Mouse (Mus musculus) colon, adult 2 months (tissue): ENCODE data around the gene Sub1. TPM values are rescaled to one million over a fixed set of nuclear protein-coding genes. Genes with fewer than 3 reads are reported as not detected.

ENCODE experiments used
- polyA plus RNA-seq: library from polyadenylated mRNA; depleted of rRNA; stranded (reverse); fragments of >200 nt; gene quantifications from 2 replicates; pipeline ENCODE4 v1.2.3, GENCODE M21; 2012; rRNA removed

Gene Sub1
- 0.57 and 1.2 TPM in 2 replicates for polyA plus RNA-seq

DNA sequence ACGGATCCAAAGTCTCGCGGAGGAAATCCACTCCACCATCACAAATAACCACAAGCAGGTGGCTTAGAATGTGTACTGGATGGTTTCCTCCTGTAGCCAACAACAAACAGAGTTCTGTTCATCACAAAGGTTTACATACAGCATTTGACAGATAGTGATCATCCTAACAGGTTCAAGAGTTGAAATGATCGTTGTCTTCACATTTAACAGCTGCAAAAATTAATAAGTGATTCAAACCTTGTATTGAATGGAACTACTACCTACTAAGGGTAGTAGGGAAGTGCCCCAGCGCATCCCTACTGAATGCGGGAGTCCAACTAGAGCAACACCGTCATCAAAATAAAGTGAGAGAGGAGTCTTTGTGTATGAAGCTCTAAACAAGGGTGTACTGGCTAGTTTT lies at the start of gene Sub1:
Gene Sub1, minus strand, starts transcription at position 101 of the 400 bp plus-strand sequence.

Other genes with a start within 250 kb of the Sub1 start
- gene Npr3, start 89.7 kb downstream of the Sub1 start, polyA plus RNA-seq, result 1.4 and 1.8 TPM in 2 replicates
- gene Zfr, start 120.8 kb upstream of the Sub1 start, polyA plus RNA-seq, result 115 and 118 TPM in 2 replicates
- 12.2 and 16.3 TPM in 2 replicates for gene Mtmr12, start 208.0 kb upstream of the Sub1 start, polyA plus RNA-seq